9 mouse cellular contexts compared by ENCODE assay signal in the genomic region with DNA sequence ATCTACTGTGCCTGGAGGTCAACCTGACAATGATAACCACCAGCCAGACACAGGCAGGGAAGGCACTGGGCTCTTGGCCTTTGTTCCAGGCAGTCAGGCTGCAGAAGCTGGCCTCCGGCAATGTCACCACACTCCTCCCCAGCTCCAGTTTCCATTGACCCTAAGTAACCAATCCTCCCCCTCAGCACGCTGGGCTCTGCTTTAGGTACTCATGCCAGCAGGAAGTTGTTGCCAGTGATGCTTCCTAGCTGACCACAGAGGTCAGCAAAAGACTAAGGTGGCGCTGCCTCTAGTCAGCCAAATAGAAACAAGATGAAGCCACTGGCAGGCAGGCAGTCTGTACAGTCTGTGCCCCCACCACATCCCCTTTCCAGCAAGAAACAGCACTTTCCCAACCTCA. TPM values are rescaled to one million over a fixed set of nuclear protein-coding genes. Genes with fewer than 3 reads are reported as not detected.
DNase-seq lines count a peak whose midpoint lies in the region; ATAC-seq and TF ChIP-seq lines count a peak whose summit lies in the region.
"Had no signal": no experiment of that assay in that cellular context is flagged by ENCODE, and none has a peak within 500 bp of the region (broad histone marks: within the 10 kb centered on the region; RNA-seq: fewer than 3 reads in every experiment).

No protein-coding gene starts in this region.

- WGBS in hindbrain, embryonic 10.5 days: 57% methylated on average over 3 of the region's 3 CpGs
- 65% methylated on average over 3 of the region's 3 CpGs for WGBS in hindbrain, embryonic 12.5 days
- 7% methylated on average over 3 of the region's 3 CpGs for WGBS in kidney, adult 2 months
- 65% methylated on average over 3 of the region's 3 CpGs for WGBS in hindbrain, embryonic 11.5 days

- no peak overlapping the region for H3K4me2 ChIP-seq in hindbrain, embryonic 12.5 days (replicated peaks)
- H3K4me2 ChIP-seq in hindbrain, embryonic 11.5 days (replicated peaks; ENCODE audit: low read depth, low read length): no peak overlapping the region

- H3K9me3 ChIP-seq in hindbrain, embryonic 10.5 days: no peaks in the 10 kb centered on the region
- no peaks in the 10 kb centered on the region for H3K9me3 ChIP-seq in hindbrain, embryonic 12.5 days (replicated peaks)
- H3K9me3 ChIP-seq in megakaryocyte, embryonic 14.5 days: no peaks in the 10 kb centered on the region
- no peaks in the 10 kb centered on the region for H3K9me3 ChIP-seq in hindbrain, embryonic 11.5 days (ENCODE audit: control insufficient read depth, low read length)

- no peak for DNase-seq in hindbrain, embryonic 10.5 days (ENCODE audit: low spot score)
- DNase-seq in kidney, adult 2 months: peak; percentile 75
- DNase-seq in cerebellum, postnatal 14 days: no peak
- DNase-seq in thymus, postnatal 10 days (ENCODE audit: low spot score in 2 of 2): no peak
- no peak for DNase-seq in hindbrain, embryonic 11.5 days (ENCODE audit: low spot score)
- DNase-seq: retina, postnatal 1 day had no signal

- no peak overlapping the region for H3K9ac ChIP-seq in hindbrain, embryonic 12.5 days
- H3K9ac ChIP-seq in hindbrain, embryonic 11.5 days (ENCODE audit: low read depth, low read length): no peak overlapping the region

- peaks cover 57% of the 10 kb centered on the region for H3K4me1 ChIP-seq in hindbrain, embryonic 10.5 days (replicated peaks)
- H3K4me1 ChIP-seq in hindbrain, embryonic 12.5 days: peaks cover 42% of the 10 kb centered on the region
- peaks cover 83% of the 10 kb centered on the region for H3K4me1 ChIP-seq in kidney, adult 2 months (ENCODE audit: control insufficient read depth, insufficient read depth, low read length)
- H3K4me1 ChIP-seq in megakaryocyte, embryonic 14.5 days: peaks cover 97% of the 10 kb centered on the region
- H3K4me1 ChIP-seq in hindbrain, embryonic 11.5 days (replicated peaks; ENCODE audit: control insufficient read depth, insufficient read depth, low read length): peaks cover 11% of the 10 kb centered on the region

- H3K36me3 ChIP-seq in hindbrain, embryonic 10.5 days: peaks cover 11% of the 10 kb centered on the region; the same call in 1 of the 2 replicates
- no peaks in the 10 kb centered on the region for H3K36me3 ChIP-seq in hindbrain, embryonic 12.5 days
- H3K36me3 ChIP-seq in kidney, adult 2 months (ENCODE audit: control insufficient read depth, insufficient read depth, low read length): no peaks in the 10 kb centered on the region
- peaks cover 33% of the 10 kb centered on the region for H3K36me3 ChIP-seq in megakaryocyte, embryonic 14.5 days (replicated peaks; ENCODE audit: low read length)
- H3K36me3 ChIP-seq in hindbrain, embryonic 11.5 days (ENCODE audit: control insufficient read depth, insufficient read depth, low read length): no peaks in the 10 kb centered on the region

- H3K4me3 ChIP-seq in hindbrain, embryonic 10.5 days: no peak overlapping the region
- H3K4me3 ChIP-seq in hindbrain, embryonic 12.5 days: no peak overlapping the region
- no peak overlapping the region for H3K4me3 ChIP-seq in kidney, adult 2 months (ENCODE audit: insufficient read depth, low read depth, low read length)
- peak overlapping the region; percentile 20 for H3K4me3 ChIP-seq in megakaryocyte, embryonic 14.5 days (replicated peaks)
- no peak overlapping the region for H3K4me3 ChIP-seq in hindbrain, embryonic 11.5 days (ENCODE audit: low read depth, low read length)

- ATAC-seq in hindbrain, embryonic 12.5 days (ENCODE audit: low FRiP score): no peak
- peak; percentile 46 for ATAC-seq in common myeloid progenitor, adult 5-6 weeks (replicated peaks; ENCODE audit: low read depth, poor library complexity, severe bottlenecking)
- no peak for ATAC-seq in hindbrain, embryonic 11.5 days (ENCODE audit: low FRiP score)

- peak; percentile 31; the same call in 1 of the 2 replicates for TF ChIP-seq CTCF in kidney, adult 2 months (conservative IDR thresholded peaks at IDR 0.05; ENCODE audit: insufficient read depth, insufficient read length, low read depth, low read length)

- peak overlapping the region; percentile 40; the same call in 1 of the 2 replicates for H3K27ac ChIP-seq in hindbrain, embryonic 10.5 days
- no peak overlapping the region for H3K27ac ChIP-seq in hindbrain, embryonic 12.5 days
- peak overlapping the region; percentile 94 for H3K27ac ChIP-seq in kidney, adult 2 months (ENCODE audit: insufficient read depth, low read depth, low read length)
- no peak overlapping the region for H3K27ac ChIP-seq in hindbrain, embryonic 11.5 days (ENCODE audit: low read depth, low read length)

- no peaks in the 10 kb centered on the region for H3K27me3 ChIP-seq in hindbrain, embryonic 10.5 days (ENCODE audit: insufficient read depth, poor library complexity, severe bottlenecking)
- H3K27me3 ChIP-seq in hindbrain, embryonic 12.5 days: no peaks in the 10 kb centered on the region
- no peaks in the 10 kb centered on the region for H3K27me3 ChIP-seq in kidney, adult 2 months (replicated peaks; ENCODE audit: control insufficient read depth, insufficient read depth, low read length)
- H3K27me3 ChIP-seq in megakaryocyte, embryonic 14.5 days (replicated peaks): no peaks in the 10 kb centered on the region
- no peaks in the 10 kb centered on the region for H3K27me3 ChIP-seq in hindbrain, embryonic 11.5 days (ENCODE audit: control insufficient read depth, insufficient read depth, low read length)

- no peak for TF ChIP-seq POLR2A in kidney, adult 2 months (IDR thresholded peaks at IDR 0.05; ENCODE audit: low read depth, low read length)

RNA-seq across cellular contexts. Expression of a gene that starts 34.7 kb away (rescaled TPM):
- polyA plus RNA-seq in hindbrain, embryonic 10.5 days (2016; fragmentation: Nextera tagmentation; extraction: Ambion mirVana): 47.0 and 56.5 TPM in 2 replicates
- 62.1 and 64.2 TPM in 2 replicates for polyA plus RNA-seq in hindbrain, embryonic 12.5 days (2016; fragmentation: Nextera tagmentation; extraction: Ambion mirVana)
- 17.9 and 40.2 TPM in 2 replicates for total RNA-seq in common myeloid progenitor, adult 5-6 weeks (2017)
- 85.0 and 86.5 TPM in 2 replicates for polyA plus RNA-seq in kidney, adult 2 months (2012; rRNA removed)
- polyA plus RNA-seq in megakaryocyte, embryonic 14.5 days (2012; ENCODE audit: insufficient read depth, low replicate concordance): 179 and 300 TPM in 2 replicates
- polyA plus RNA-seq in hindbrain, embryonic 11.5 days (2014; fragmentation: Nextera tagmentation; extraction: Ambion mirVana): 47.4 and 50.7 TPM in 2 replicates

RNA-seq across cellular contexts. Expression of a gene that starts 39.8 kb away (rescaled TPM):
- polyA plus RNA-seq in hindbrain, embryonic 10.5 days (2016; fragmentation: Nextera tagmentation; extraction: Ambion mirVana): 72.0 and 79.1 TPM in 2 replicates
- polyA plus RNA-seq in hindbrain, embryonic 12.5 days (2016; fragmentation: Nextera tagmentation; extraction: Ambion mirVana): 62.5 and 66.6 TPM in 2 replicates
- total RNA-seq in common myeloid progenitor, adult 5-6 weeks (2017): 5.9 and 9.0 TPM in 2 replicates
- 1.5 and 1.8 TPM in 2 replicates for polyA plus RNA-seq in kidney, adult 2 months (2012; rRNA removed)
- polyA plus RNA-seq in megakaryocyte, embryonic 14.5 days (2012; ENCODE audit: insufficient read depth, low replicate concordance): 206 and 356 TPM in 2 replicates
- polyA plus RNA-seq in hindbrain, embryonic 11.5 days (2014; fragmentation: Nextera tagmentation; extraction: Ambion mirVana): 28.1 and 31.4 TPM in 2 replicates

Comparison
In these comparisons a context has a peak if more than half of its experiments do, and no peak if none do; other contexts are left out.
1. H3K27ac ChIP-seq: peak in hindbrain, embryonic 10.5 days (single experiment) and kidney, adult 2 months (single experiment); none in hindbrain, embryonic 12.5 days (single experiment) and hindbrain, embryonic 11.5 days (single experiment).
2. RNA of a gene that starts 39.8 kb away (polyA plus RNA-seq): 206 to 356 TPM in megakaryocyte, embryonic 14.5 days, 72.0 to 79.1 TPM in hindbrain, embryonic 10.5 days, 62.5 to 66.6 TPM in hindbrain, embryonic 12.5 days and 28.1 to 31.4 TPM in hindbrain, embryonic 11.5 days; 1.5 to 1.8 TPM in kidney, adult 2 months; every median in the first group is over 10 times any median in the second.